Comparison of ENCODE assay signal across 22 mouse cellular contexts in genomic region chr7:122813724-122814123, GRCm38 (mm10).
A peak's percentile ranks its signal among the peaks of the same experiment; 100 is the strongest.
DNase-seq lines count a peak whose midpoint lies in the region; ATAC-seq and TF ChIP-seq lines count a peak whose summit lies in the region.
"Had no signal": no experiment of that assay in that cellular context is flagged by ENCODE, and none has a peak within 500 bp of the region (broad histone marks: within the 10 kb centered on the region; RNA-seq: fewer than 3 reads in every experiment).

No protein-coding gene starts in this region.

- H3K9me3 ChIP-seq in MEL (replicated peaks; ENCODE audit: insufficient read depth, low read length), result no peaks in the 10 kb centered on the region
- no peaks in the 10 kb centered on the region for H3K9me3 ChIP-seq in midbrain, postnatal 0 days (ENCODE audit: low read length)
- H3K9me3 ChIP-seq: embryonic facial prominence, embryonic 12.5 days; forebrain, embryonic 15.5 days; heart, embryonic 15.5 days; hindbrain, embryonic 10.5 days; hindbrain, embryonic 15.5 days had no signal

- TF ChIP-seq POLR2A in MEL (IDR thresholded peaks at IDR 0.05; ENCODE audit: control insufficient read depth in 1 of 2, insufficient read depth in 1 of 2, low read depth in 1 of 2, low read length in 2 of 2, poor library complexity in 1 of 2), result no peak

- TF ChIP-seq EP300 in MEL (IDR thresholded peaks at IDR 0.05; ENCODE audit: low read depth in 1 of 2, low read length in 2 of 2), result no peak

- H3K36me3 ChIP-seq in MEL (ENCODE audit: control insufficient read depth in 1 of 2, insufficient read depth in 2 of 2, low read length in 2 of 2), result no peaks in the 10 kb centered on the region
- no peaks in the 10 kb centered on the region for H3K36me3 ChIP-seq in midbrain, postnatal 0 days (ENCODE audit: insufficient read depth, low read length)
- H3K36me3 ChIP-seq: embryonic facial prominence, embryonic 12.5 days; forebrain, embryonic 15.5 days; G1E; heart, embryonic 15.5 days; hindbrain, embryonic 10.5 days; hindbrain, embryonic 15.5 days had no signal

- TF ChIP-seq CTCF in MEL (IDR thresholded peaks at IDR 0.05 in 2 of 3, conservative IDR thresholded peaks at IDR 0.05 in 1 of 3; ENCODE audit: control insufficient read depth in 1 of 3, insufficient read depth in 1 of 3, low read depth in 2 of 3, low read length in 3 of 3, poor library complexity in 1 of 3, severe bottlenecking in 1 of 3), result no peak
- TF ChIP-seq CTCF in midbrain, postnatal 0 days (IDR thresholded peaks at IDR 0.05), result no peak

- H3K9ac ChIP-seq in MEL (ENCODE audit: control insufficient read depth, low read depth, low read length, poor library complexity, severe bottlenecking), result no peak overlapping the region
- no peak overlapping the region for H3K9ac ChIP-seq in midbrain, postnatal 0 days (replicated peaks; ENCODE audit: low read length, poor library complexity, severe bottlenecking)
- H3K9ac ChIP-seq: embryonic facial prominence, embryonic 12.5 days; forebrain, embryonic 15.5 days; heart, embryonic 15.5 days; hindbrain, embryonic 15.5 days had no signal

- ATAC-seq in megakaryocyte progenitor cell, adult 5-6 weeks (replicated peaks; ENCODE audit: poor library complexity), result peak; percentile 29
- no peak for ATAC-seq in midbrain, postnatal 0 days (ENCODE audit: low FRiP score)
- ATAC-seq: CD4-positive, CD25-positive, alpha-beta regulatory T cell, adult 4 months; forebrain, embryonic 15.5 days had no signal

- no peak overlapping the region for H3K4me3 ChIP-seq in MEL (ENCODE audit: control insufficient read depth in 1 of 2, insufficient read depth in 1 of 2, low read depth in 2 of 2, low read length in 2 of 2)
- no peak overlapping the region for H3K4me3 ChIP-seq in midbrain, postnatal 0 days (ENCODE audit: low read depth, low read length)
- H3K4me3 ChIP-seq: embryonic facial prominence, embryonic 12.5 days; forebrain, embryonic 15.5 days; heart, adult 2 months; heart, embryonic 15.5 days; hindbrain, embryonic 10.5 days; hindbrain, embryonic 15.5 days had no signal

- 58% methylated on average over 1 of the region's 1 CpGs for WGBS in midbrain, postnatal 0 days

- no peaks in the 10 kb centered on the region for H3K79me2 ChIP-seq in MEL (ENCODE audit: control insufficient read depth, insufficient read depth, low read length, poor library complexity)

- H3K4me2 ChIP-seq in midbrain, postnatal 0 days (ENCODE audit: low read depth, low read length, poor library complexity, severe bottlenecking), result no peak overlapping the region
- H3K4me2 ChIP-seq: embryonic facial prominence, embryonic 12.5 days; forebrain, embryonic 15.5 days; heart, embryonic 11.5 days; heart, embryonic 15.5 days; hindbrain, embryonic 15.5 days had no signal

- DNase-seq in lung, postnatal 36 days, result peak; percentile 10
- no peak for DNase-seq in lung, postnatal 14 days
- DNase-seq in B cell, adult 2 months, result peak; percentile 52 to 60
- DNase-seq in MEL (ENCODE audit: low read depth, low spot score), result peak; percentile 1
- no peak for DNase-seq in right cerebral cortex, postnatal 36 days (ENCODE audit: low spot score in 2 of 2)
- no peak for DNase-seq in midbrain, postnatal 0 days (ENCODE audit: low spot score)
- DNase-seq: adrenal gland, postnatal 10 days; cerebellum, adult 11 months; cerebellum, adult 8-10 months; cerebellum, postnatal 14 days; gastrocnemius, postnatal 14 days; heart, adult 2 months; heart, postnatal 14 days had no signal

- H3K4me1 ChIP-seq in MEL (ENCODE audit: control insufficient read depth in 1 of 2, insufficient read depth in 2 of 2, low read length in 2 of 2), result no peaks in the 10 kb centered on the region
- no peaks in the 10 kb centered on the region for H3K4me1 ChIP-seq in midbrain, postnatal 0 days (ENCODE audit: insufficient read depth, low read length)
- H3K4me1 ChIP-seq: embryonic facial prominence, embryonic 12.5 days; forebrain, embryonic 15.5 days; heart, embryonic 15.5 days; hindbrain, embryonic 10.5 days; hindbrain, embryonic 15.5 days had no signal

- no peak overlapping the region for H3K27ac ChIP-seq in MEL (ENCODE audit: control insufficient read depth, low read depth, low read length)
- no peak overlapping the region for H3K27ac ChIP-seq in midbrain, postnatal 0 days (ENCODE audit: low read depth, low read length)
- H3K27ac ChIP-seq: embryonic facial prominence, embryonic 12.5 days; forebrain, embryonic 15.5 days; heart, adult 2 months; heart, embryonic 15.5 days; hindbrain, embryonic 10.5 days; hindbrain, embryonic 15.5 days had no signal

- TF ChIP-seq RAD21 in MEL (IDR thresholded peaks at IDR 0.05; ENCODE audit: low read depth, low read length), result no peak

- H3K27me3 ChIP-seq in MEL (ENCODE audit: control insufficient read depth in 1 of 2, insufficient read depth in 2 of 2, low read length in 2 of 2), result no peaks in the 10 kb centered on the region
- no peaks in the 10 kb centered on the region for H3K27me3 ChIP-seq in midbrain, postnatal 0 days (ENCODE audit: insufficient read depth, low read length)
- H3K27me3 ChIP-seq: embryonic facial prominence, embryonic 12.5 days; forebrain, embryonic 15.5 days; heart, embryonic 15.5 days; hindbrain, embryonic 15.5 days had no signal

TF ChIP-seq in MEL, 35 proteins besides CTCF, POLR2A, EP300 and RAD21:
- TF ChIP-seq MAX (IDR thresholded peaks at IDR 0.05; ENCODE audit: low read length), result no peak
- TF ChIP-seq E2F4 (IDR thresholded peaks at IDR 0.05; ENCODE audit: borderline replicate concordance, low read depth, low read length), result no peak
- TF ChIP-seq ZC3H11A (IDR thresholded peaks at IDR 0.05; ENCODE audit: low read depth, low read length), result no peak
- no peak for TF ChIP-seq POLR2AphosphoS2 (IDR thresholded peaks at IDR 0.05; ENCODE audit: low read length)
- TF ChIP-seq SIN3A (IDR thresholded peaks at IDR 0.05; ENCODE audit: low read length), result no peak
- TF ChIP-seq ZKSCAN1 (IDR thresholded peaks at IDR 0.05; ENCODE audit: low read depth, low read length), result no peak
- no peak for TF ChIP-seq USF2 (IDR thresholded peaks at IDR 0.05; ENCODE audit: borderline replicate concordance in 1 of 2, insufficient read depth in 1 of 2, low read depth in 1 of 2, low read length in 2 of 2)
- no peak for TF ChIP-seq MAZ (IDR thresholded peaks at IDR 0.05; ENCODE audit: low read depth, low read length)
- TF ChIP-seq ZMIZ1 (IDR thresholded peaks at IDR 0.05; ENCODE audit: low read depth, low read length), result no peak
- no peak for TF ChIP-seq POLR2AphosphoS5 (IDR thresholded peaks at IDR 0.05; ENCODE audit: borderline replicate concordance, low read depth, low read length)
- TF ChIP-seq MYC (IDR thresholded peaks at IDR 0.05; ENCODE audit: low read depth, low read length), result no peak
- no peak for TF ChIP-seq MEF2A (IDR thresholded peaks at IDR 0.05; ENCODE audit: extremely low read depth, insufficient replicate concordance, low read depth, low read length, poor library complexity, severe bottlenecking)
- TF ChIP-seq ZNF384 (IDR thresholded peaks at IDR 0.05; ENCODE audit: low read depth, low read length), result no peak
- no peak for TF ChIP-seq GABPA (IDR thresholded peaks at IDR 0.05; ENCODE audit: low read depth, low read length)
- no peak for TF ChIP-seq CHD1 (IDR thresholded peaks at IDR 0.05; ENCODE audit: low read depth, low read length)
- no peak for TF ChIP-seq TCF12 (IDR thresholded peaks at IDR 0.05; ENCODE audit: low read depth, low read length)
- TF ChIP-seq UBTF (IDR thresholded peaks at IDR 0.05; ENCODE audit: borderline replicate concordance, insufficient read depth, low read depth, low read length), result no peak
- TF ChIP-seq MYB (IDR thresholded peaks at IDR 0.05; ENCODE audit: low read depth, low read length), result no peak
- TF ChIP-seq MAFK (IDR thresholded peaks at IDR 0.05; ENCODE audit: borderline replicate concordance, low read depth, low read length), result no peak
- TF ChIP-seq KAT2A (conservative IDR thresholded peaks at IDR 0.05; ENCODE audit: low read depth, low read length), result no peak
TF ChIP-seq in MEL: peak in this region for 0.

Comparison
In these comparisons a context has a peak if more than half of its experiments do, and no peak if none do; other contexts are left out.
1. DNase-seq: peak in lung, postnatal 36 days (single experiment), B cell, adult 2 months (2 of 2) and MEL (single experiment); none in lung, postnatal 14 days (single experiment), right cerebral cortex, postnatal 36 days (0 of 2) and midbrain, postnatal 0 days (single experiment).